Mouse (Mus musculus) CH12.LX (cell line): ENCODE measurements around the gene Fam19a1. TPM values are rescaled to one million over a fixed set of nuclear protein-coding genes. Genes with fewer than 3 reads are reported as not detected.

Source experiments
- DNase-seq: peaks from one replicate; pipeline ENCODE4 v3.0.0-alpha.2; 2013; ENCODE audit errors: extremely low read depth
- H3K27ac ChIP-seq: 2 replicates; pipeline ENCODE4 v1.5.1; 2012; ENCODE audit warnings: low read depth, mild to moderate bottlenecking, control low read depth, moderate library complexity; ENCODE audit not compliant: insufficient read depth
- H3K27me3 ChIP-seq: replicated peaks from 2 replicates; pipeline ENCODE3; 2012; ENCODE audit warnings: inconsistent platforms
- H3K36me3 ChIP-seq, 2 experiments: replicated peaks in 1 of 2; 2 replicates each; pipeline versions ENCODE3 to v1.6.1; 2012; ENCODE audit warnings: inconsistent platforms in 1 of 2, low read length in 1 of 2, mild to moderate bottlenecking in 1 of 2, mixed read lengths in 1 of 2, moderate library complexity in 1 of 2; ENCODE audit not compliant: control insufficient read depth in 1 of 2, insufficient read depth in 1 of 2
- H3K4me1 ChIP-seq, 2 experiments: 2 replicates each; pipeline ENCODE4 v1.6.1; 2012; ENCODE audit warnings: inconsistent platforms in 1 of 2, moderate library complexity in 1 of 2; ENCODE audit not compliant: insufficient read depth in 2 of 2, control insufficient read depth in 1 of 2
- H3K4me2 ChIP-seq: 2 replicates; pipeline ENCODE4 v1.6.1; 2012; ENCODE audit warnings: low read depth, mild to moderate bottlenecking, control low read depth; ENCODE audit not compliant: poor library complexity, insufficient read depth, severe bottlenecking
- H3K4me3 ChIP-seq, 3 experiments: fragments of 150-350 bp in 1 of 3; sonication (generic) in 1 of 3; replicated peaks in 1 of 3; 2 replicates each; pipeline versions ENCODE3 to v1.5.1; 2011 to 2012; ENCODE audit warnings: low read depth in 2 of 3, low read length in 2 of 3, mild to moderate bottlenecking in 2 of 3, moderate library complexity in 2 of 3, control low read depth in 1 of 3, improper control_type of control experiment in 1 of 3, inconsistent platforms in 1 of 3, mixed read lengths in 1 of 3; ENCODE audit not compliant: poor library complexity in 1 of 3
- H3K79me2 ChIP-seq: replicated peaks from 2 replicates; pipeline ENCODE4 v1.6.1; 2012; ENCODE audit warnings: mild to moderate bottlenecking, moderate library complexity; ENCODE audit not compliant: control insufficient read depth, poor library complexity, insufficient read depth, severe bottlenecking; ENCODE audit errors: extremely low read depth
- H3K9ac ChIP-seq: 2 replicates; pipeline ENCODE4 v1.6.1; 2012; ENCODE audit warnings: low read depth, mild to moderate bottlenecking, control low read depth, moderate library complexity; ENCODE audit not compliant: insufficient read depth
- H3K9me3 ChIP-seq: replicated peaks from 2 replicates; pipeline ENCODE3; 2012; ENCODE audit warnings: low read length, inconsistent platforms, mixed read lengths
- CHD2 ChIP-seq: IDR thresholded peaks from 2 replicates; pipeline ENCODE4 v1.6.1; 2011; ENCODE audit warnings: low read length, improper control_type of control experiment
- CTCF ChIP-seq, 2 experiments: IDR thresholded peaks in 1 of 2; conservative IDR thresholded peaks in 1 of 2; 2 replicates each; pipeline ENCODE4 v1.5.1; 2011 to 2012; ENCODE audit warnings: low read depth in 2 of 2, low read length in 2 of 2, improper control_type of control experiment in 1 of 2, inconsistent platforms in 1 of 2, mild to moderate bottlenecking in 1 of 2, moderate library complexity in 1 of 2
- ELF1 ChIP-seq: IDR thresholded peaks from 2 replicates; pipeline ENCODE4 v1.6.1; 2014; ENCODE audit warnings: low read depth, mild to moderate bottlenecking, inconsistent platforms, low read length, improper control_type of control experiment
- ETS1 ChIP-seq: conservative IDR thresholded peaks from 2 replicates; pipeline ENCODE4 v1.6.1; 2012; ENCODE audit warnings: low read depth, mild to moderate bottlenecking, inconsistent platforms, low read length, improper control_type of control experiment, moderate library complexity
- GABPA ChIP-seq: IDR thresholded peaks from 2 replicates; pipeline ENCODE4 v1.6.1; 2012; ENCODE audit warnings: low read depth, low read length, improper control_type of control experiment, inconsistent platforms; ENCODE audit not compliant: insufficient replicate concordance
- HCFC1 ChIP-seq: IDR thresholded peaks from 2 replicates; pipeline ENCODE4 v1.6.1; 2012; ENCODE audit warnings: low read depth, mild to moderate bottlenecking, inconsistent platforms, low read length, improper control_type of control experiment
- IRF4 ChIP-seq: IDR thresholded peaks from 2 replicates; pipeline ENCODE4 v1.6.1; 2014; ENCODE audit warnings: low read depth, mild to moderate bottlenecking, inconsistent platforms, low read length, improper control_type of control experiment
- JUN ChIP-seq: IDR thresholded peaks from 2 replicates; pipeline ENCODE4 v1.6.1; 2011; ENCODE audit warnings: low read depth, mild to moderate bottlenecking, low read length, improper control_type of control experiment, moderate library complexity; ENCODE audit not compliant: insufficient read depth
- JUND ChIP-seq: conservative IDR thresholded peaks from 2 replicates; pipeline ENCODE4 v1.6.1; 2011; ENCODE audit warnings: low read depth, low read length, improper control_type of control experiment
- MEF2A ChIP-seq: IDR thresholded peaks from 2 replicates; pipeline ENCODE4 v1.6.1; 2014; ENCODE audit warnings: low read depth, mild to moderate bottlenecking, inconsistent platforms, low read length, improper control_type of control experiment, borderline replicate concordance
- MXI1 ChIP-seq: IDR thresholded peaks from 2 replicates; pipeline ENCODE4 v1.6.1; 2011; ENCODE audit warnings: mild to moderate bottlenecking, low read depth, low read length, improper control_type of control experiment
- MYC ChIP-seq: IDR thresholded peaks from 2 replicates; pipeline ENCODE4 v1.6.1; 2011; ENCODE audit warnings: low read depth, mild to moderate bottlenecking, improper control_type of control experiment, low read length
- NELFE ChIP-seq: IDR thresholded peaks from 2 replicates; pipeline ENCODE4 v1.6.1; 2011; ENCODE audit warnings: low read depth, low read length, improper control_type of control experiment
- NRF1 ChIP-seq: IDR thresholded peaks from 2 replicates; pipeline ENCODE4 v1.6.1; 2014; ENCODE audit warnings: low read depth, mild to moderate bottlenecking, inconsistent platforms, low read length, improper control_type of control experiment, moderate library complexity
- PAX5 ChIP-seq: IDR thresholded peaks from 2 replicates; pipeline ENCODE4 v1.6.1; 2012; ENCODE audit warnings: low read length, inconsistent platforms, mixed read lengths
- POLR2A ChIP-seq: IDR thresholded peaks from 2 replicates; pipeline ENCODE4 v1.6.1; 2011; ENCODE audit warnings: low read depth, mild to moderate bottlenecking, improper control_type of control experiment, low read length
- POLR2AphosphoS2 ChIP-seq: IDR thresholded peaks from 2 replicates; pipeline ENCODE4 v1.6.1; 2011; ENCODE audit warnings: low read depth, low read length, improper control_type of control experiment
- RAD21 ChIP-seq: IDR thresholded peaks from 2 replicates; pipeline ENCODE4 v1.6.1; 2011; ENCODE audit warnings: low read depth, mild to moderate bottlenecking, low read length, improper control_type of control experiment, moderate library complexity
- RCOR1 ChIP-seq: conservative IDR thresholded peaks from 2 replicates; pipeline ENCODE4 v1.6.1; 2012; ENCODE audit warnings: low read depth, mild to moderate bottlenecking, inconsistent platforms, low read length, improper control_type of control experiment
- SMC3 ChIP-seq: IDR thresholded peaks from 2 replicates; pipeline ENCODE4 v1.6.1; 2011; ENCODE audit warnings: low read depth, low read length, improper control_type of control experiment
- TBP ChIP-seq: conservative IDR thresholded peaks from 2 replicates; pipeline ENCODE4 v1.6.1; 2011; ENCODE audit warnings: low read depth, low read length, improper control_type of control experiment
- USF2 ChIP-seq: conservative IDR thresholded peaks from 2 replicates; pipeline ENCODE4 v1.6.1; 2011; ENCODE audit warnings: low read depth, low read length, improper control_type of control experiment
- ZKSCAN1 ChIP-seq: IDR thresholded peaks from 2 replicates; pipeline ENCODE4 v1.6.1; 2012; ENCODE audit warnings: low read depth, inconsistent platforms, low read length, improper control_type of control experiment, borderline replicate concordance
- ZNF384 ChIP-seq: IDR thresholded peaks from 2 replicates; pipeline ENCODE4 v1.6.1; 2012; ENCODE audit warnings: low read depth, low read length, improper control_type of control experiment, inconsistent platforms
- dilution Hi-C: fragments of 300-500 bp; cut with MboI; formaldehyde crosslinking; loops from 2 replicates; pipeline ENCODE4 v1.14.3; 2020; ENCODE audit warnings: low sequenced_read_pairs; ENCODE audit not compliant: extremely low pct_unique_long_range_greater_than_20kb, extremely low pct_ligation_motif_present
- in situ Hi-C: fragments of 300-500 bp; cut with MboI; formaldehyde crosslinking; loops from 3 replicates; pipeline ENCODE4 v1.14.3; 2019; ENCODE audit warnings: low sequenced_read_pairs, low pct_ligation_motif_present, low pct_unique_long_range_greater_than_20kb, mixed read lengths
- polyA plus RNA-seq: library from polyadenylated mRNA; unstranded; fragments of >175 nt; gene quantifications from 2 replicates; pipeline ENCODE4 v1.2.1, GENCODE M21; 2012; ENCODE audit warnings: low read depth; ENCODE audit not compliant: insufficient read length
- total RNA-seq, 2 experiments: library from RNA; depleted of rRNA; stranded (reverse); fragments of 300-350 nt in 1 of 2; fragments of >200 nt in 1 of 2; gene quantifications; 2 replicates each; pipeline ENCODE4 v1.2.3; 2012 to 2014

The Fam19a1 gene
- total and polyA plus RNA-seq, 3 experiments = 0.08 TPM; not detected in 2

GRCm38 (mm10) chr6:96270436-96270835, 157.5 kb downstream of the Fam19a1 start:
- Histone ChIP-seq H3K4me1 (no peaks in the 10 kb centered on the region), H3K27me3 (no peaks in the 10 kb centered on the region), H3K27ac (no peak overlapping the region), H3K9ac (no peak overlapping the region), H3K4me3 (no peak overlapping the region), H3K36me3 (no peaks in the 10 kb centered on the region), H3K4me2 (no peak overlapping the region), H3K79me2 (no peaks in the 10 kb centered on the region), H3K9me3 (peaks cover 2% of the 10 kb centered on the region)
- dilution Hi-C loops (no loop called here), in situ Hi-C loops (no loop called here)
- TF ChIP-seq ZNF384 (no peak), PAX5 (no peak), MYC (no peak), POLR2AphosphoS2 (no peak), RCOR1 (no peak), ELF1 (no peak), MEF2A (no peak), HCFC1 (no peak), GABPA (no peak), JUN (no peak), ZKSCAN1 (no peak), MXI1 (no peak), JUND (no peak)
- no peak for DNase-seq

- Histone ChIP-seq H3K79me2 (no peaks in the 10 kb centered on the region), H3K4me1 (no peaks in the 10 kb centered on the region), H3K4me2 (no peak overlapping the region), H3K27ac (no peak overlapping the region), H3K36me3 (no peaks in the 10 kb centered on the region), H3K27me3 (no peaks in the 10 kb centered on the region), H3K9ac (no peak overlapping the region), H3K4me3 (no peak overlapping the region), H3K9me3 (peaks cover 6% of the 10 kb centered on the region)
- TF ChIP-seq NELFE = no peak
- no peak for TF ChIP-seq CHD2
- no peak for TF ChIP-seq RAD21
- TF ChIP-seq CTCF (conservative IDR thresholded peaks at IDR 0.05 in 1 of 2, IDR thresholded peaks at IDR 0.05 in 1 of 2; ENCODE audit: low read depth in 2 of 2, low read length in 2 of 2) = no peak
- no peak for TF ChIP-seq JUND
- no peak for TF ChIP-seq IRF4
- TF ChIP-seq USF2 = no peak
- TF ChIP-seq PAX5 = no peak
- no peak for TF ChIP-seq POLR2A
- no peak for TF ChIP-seq SMC3
- no peak for TF ChIP-seq TBP
- no peak for TF ChIP-seq ETS1
- TF ChIP-seq NRF1 = no peak
- no peak for DNase-seq
- in situ Hi-C loops = no loop called here
- dilution Hi-C loops = no loop called here
These were observed 170.8 kb downstream of the Fam19a1 start for GRCm38 (mm10) chr6:96283731-96284130.
